Mouse (Mus musculus) midbrain, postnatal 0 days (tissue): Measurements from ENCODE around the gene Mgea5. TPM values are rescaled to one million over a fixed set of nuclear protein-coding genes. Genes with fewer than 3 reads are reported as not detected.

Source experiments
- ATAC-seq: fragments of 200-750 bp; cut with Nextera tagmentation; 2 replicates; pipeline ENCODE4 v1.8.0; 2017; ENCODE audit warnings: moderate number of reproducible peaks, mild to moderate bottlenecking, moderate TSS enrichment, moderate library complexity; ENCODE audit not compliant: low FRiP score
- DNase-seq: peaks from one replicate; pipeline ENCODE4 v3.0.0-alpha.2; 2015; ENCODE audit warnings: low spot score
- H3K27ac ChIP-seq: fragments of 300-500 bp; sonication (generic); 2 replicates; pipeline ENCODE4 v1.5.1; 2014; ENCODE audit warnings: low read depth, mild to moderate bottlenecking, low read length, mixed read lengths
- H3K27me3 ChIP-seq: fragments of 300-500 bp; sonication (generic); 2 replicates; pipeline ENCODE4 v1.6.1; 2014; ENCODE audit warnings: low read length, control low read depth, mixed read lengths; ENCODE audit not compliant: insufficient read depth
- H3K36me3 ChIP-seq: fragments of 300-500 bp; sonication (generic); 2 replicates; pipeline ENCODE4 v1.6.1; 2014; ENCODE audit warnings: low read length, control low read depth, mixed read lengths; ENCODE audit not compliant: insufficient read depth
- H3K4me1 ChIP-seq: fragments of 300-500 bp; sonication (generic); 2 replicates; pipeline ENCODE4 v1.6.1; 2014; ENCODE audit warnings: mild to moderate bottlenecking, control low read depth, antibody characterized with exemption, low read length, mixed read lengths; ENCODE audit not compliant: insufficient read depth
- H3K4me2 ChIP-seq: fragments of 300-500 bp; sonication (generic); 2 replicates; pipeline ENCODE4 v1.6.1; 2014; ENCODE audit warnings: low read depth, mild to moderate bottlenecking, low read length, mixed read lengths; ENCODE audit not compliant: poor library complexity, severe bottlenecking
- H3K4me3 ChIP-seq: fragments of 300-500 bp; sonication (generic); 2 replicates; pipeline ENCODE4 v1.5.1; 2014; ENCODE audit warnings: low read depth, mild to moderate bottlenecking, low read length, moderate library complexity
- H3K9ac ChIP-seq: fragments of 300-500 bp; sonication (generic); replicated peaks from 2 replicates; pipeline ENCODE4 v1.6.1; 2014; ENCODE audit warnings: mild to moderate bottlenecking, low read length, moderate library complexity, mixed read lengths; ENCODE audit not compliant: poor library complexity, severe bottlenecking
- H3K9me3 ChIP-seq: fragments of 300-500 bp; sonication (generic); 2 replicates; pipeline ENCODE4 v1.6.1; 2016; ENCODE audit warnings: low read length, control low read depth
- CTCF ChIP-seq: IDR thresholded peaks from 2 replicates; pipeline ENCODE4 v1.5.1; 2016; ENCODE audit warnings: antibody characterized with exemption, mild to moderate bottlenecking
- WGBS: fragments of 180-500 bp; shearing (Covaris S2); extraction: QIAGEN DNeasy Blood & Tissue Kit; methylation state at CpG from one replicate; pipeline ENCODE4 v1.1.7; 2014; 5-methylcytosine and 5-hydroxymethylcytosine counted together
- polyA plus RNA-seq: library from polyadenylated mRNA; unstranded; fragments of >200 nt; fragmentation: Nextera tagmentation; extraction: Ambion mirVana; gene quantifications from 2 replicates; pipeline ENCODE4 v1.2.1, GENCODE M21; 2015
- total RNA-seq: library from RNA; depleted of rRNA; stranded (reverse); fragments of >200 nt; gene quantifications from 2 replicates; pipeline ENCODE4 v1.2.3, GENCODE M21; 2014

Mgea5 gene
- total and polyA plus RNA-seq, 2 experiments from 2014 or later = 78.2 to 145 TPM

- Histone ChIP-seq H3K27me3 (peaks cover 90% of the 10 kb centered on the region), H3K4me3 (no peak overlapping the region), H3K36me3 (no peaks in the 10 kb centered on the region), H3K9me3 (no peaks in the 10 kb centered on the region), H3K27ac (no peak overlapping the region), H3K4me2 (no peak overlapping the region), H3K9ac (no peak overlapping the region), H3K4me1 (peaks cover 6% of the 10 kb centered on the region; the same call in 1 of the 2 replicates)
- WGBS = under 1% methylated on average over 7 of the region's 7 CpGs
- no peak for ATAC-seq
- no peak for TF ChIP-seq CTCF
- no peak for DNase-seq
Observed at GRCm38 (mm10) chr19:45740817-45741216, 42.8 kb downstream of the Mgea5 start.

DNA sequence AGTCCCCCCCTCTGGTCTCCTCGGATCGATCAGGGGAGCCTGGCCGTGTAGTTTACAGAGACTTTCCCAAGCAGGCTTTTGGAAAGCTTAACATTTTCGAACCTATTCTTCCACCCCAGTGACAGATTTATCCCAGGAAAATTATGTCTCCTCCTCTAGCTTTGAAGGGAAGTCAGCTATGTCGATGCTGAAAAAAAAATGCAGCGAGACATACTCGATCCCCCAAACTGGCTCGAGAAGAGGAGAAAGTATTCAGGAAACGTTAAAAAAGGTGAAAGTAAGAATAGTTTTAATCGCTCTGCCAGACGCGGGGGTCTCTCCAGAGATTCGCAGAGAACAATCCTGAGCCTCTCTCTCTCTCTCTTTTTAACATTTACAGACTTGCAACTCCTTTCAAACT lies 43.4 kb downstream of the Mgea5 start:
- no peaks in the 10 kb centered on the region for H3K9me3 ChIP-seq
- ATAC-seq (no peak), DNase-seq (no peak)
- no peak overlapping the region for H3K9ac ChIP-seq
- H3K4me2 ChIP-seq = no peak overlapping the region
- WGBS = 3% methylated on average over 13 of the region's 13 CpGs
- H3K27ac ChIP-seq = no peak overlapping the region
- H3K36me3 ChIP-seq = no peaks in the 10 kb centered on the region
- H3K4me1 ChIP-seq = peaks cover 6% of the 10 kb centered on the region; the same call in 1 of the 2 replicates
- TF ChIP-seq CTCF = no peak
- peaks cover 91% of the 10 kb centered on the region for H3K27me3 ChIP-seq
- H3K4me3 ChIP-seq = no peak overlapping the region

GRCm38 (mm10) chr19:45738521-45738920 lies 45.1 kb downstream of the Mgea5 start:
- no peaks in the 10 kb centered on the region for H3K36me3 ChIP-seq
- H3K4me3 ChIP-seq = no peak overlapping the region
- 43% methylated on average over 5 of the region's 5 CpGs for WGBS
- H3K27me3 ChIP-seq = peaks cover 91% of the 10 kb centered on the region
- DNase-seq = no peak
- TF ChIP-seq CTCF = no peak
- peaks cover 6% of the 10 kb centered on the region; the same call in 1 of the 2 replicates for H3K4me1 ChIP-seq
- no peaks in the 10 kb centered on the region for H3K9me3 ChIP-seq
- H3K4me2 ChIP-seq = no peak overlapping the region
- no peak overlapping the region for H3K9ac ChIP-seq
- no peak overlapping the region for H3K27ac ChIP-seq
- ATAC-seq = no peak

DNA sequence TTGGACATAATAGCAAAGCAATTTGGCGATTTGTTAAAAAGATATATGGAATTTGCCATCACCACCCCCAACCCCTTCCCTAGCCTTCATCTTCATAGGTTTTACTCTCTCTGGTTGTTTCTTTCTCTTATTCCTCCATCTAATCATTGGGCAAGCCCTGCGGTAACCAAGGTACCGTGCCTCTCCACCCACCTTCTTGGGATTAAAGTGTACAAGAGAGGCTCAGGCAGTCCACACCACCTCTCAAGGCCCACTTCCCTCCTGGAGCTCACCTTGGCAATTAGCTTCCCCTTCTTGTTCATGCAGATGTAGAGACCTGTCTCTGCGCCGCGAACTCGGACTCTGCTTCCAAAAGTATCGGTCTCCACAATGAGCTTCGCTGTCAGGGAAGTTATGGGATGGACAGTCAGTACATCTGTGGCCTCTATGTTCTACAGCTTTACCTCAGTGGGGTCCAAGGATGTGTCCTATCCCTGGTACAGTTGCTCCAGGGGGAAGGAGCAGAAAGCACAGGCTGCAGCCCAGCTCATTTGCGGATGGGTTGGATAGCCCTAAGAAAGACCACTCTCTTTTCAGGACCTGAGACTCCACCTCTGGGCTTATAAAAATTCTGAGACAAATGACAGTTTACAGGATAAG lies 45.7 kb downstream of the Mgea5 start:
- Histone ChIP-seq H3K9ac (no peak overlapping the region), H3K4me3 (no peak overlapping the region), H3K27me3 (peaks cover 89% of the 10 kb centered on the region), H3K9me3 (no peaks in the 10 kb centered on the region), H3K4me1 (peaks cover 6% of the 10 kb centered on the region; the same call in 1 of the 2 replicates), H3K36me3 (no peaks in the 10 kb centered on the region), H3K4me2 (no peak overlapping the region), H3K27ac (no peak overlapping the region)
- no peak for ATAC-seq
- WGBS = 42% methylated on average over 10 of the region's 10 CpGs
- TF ChIP-seq CTCF = no peak
- no peak for DNase-seq

GRCm38 (mm10) chr19:45737208-45737845 lies 46.3 kb downstream of the Mgea5 start:
- ATAC-seq = 0 out of 2 replicates have a peak, but pooled peaks have one; percentile 42
- peak; percentile 29 for DNase-seq
- Histone ChIP-seq H3K27ac (no peak overlapping the region), H3K9ac (peak overlapping the region; percentile 36; the same call in 1 of the 2 replicates), H3K4me1 (peaks cover 6% of the 10 kb centered on the region; the same call in 1 of the 2 replicates), H3K9me3 (no peaks in the 10 kb centered on the region), H3K27me3 (peaks cover 91% of the 10 kb centered on the region), H3K4me3 (peak overlapping the region; percentile 25), H3K4me2 (peak overlapping the region; percentile 52), H3K36me3 (no peaks in the 10 kb centered on the region)
- no peak for TF ChIP-seq CTCF
- 11% methylated on average over 22 of the region's 23 CpGs for WGBS

DNA sequence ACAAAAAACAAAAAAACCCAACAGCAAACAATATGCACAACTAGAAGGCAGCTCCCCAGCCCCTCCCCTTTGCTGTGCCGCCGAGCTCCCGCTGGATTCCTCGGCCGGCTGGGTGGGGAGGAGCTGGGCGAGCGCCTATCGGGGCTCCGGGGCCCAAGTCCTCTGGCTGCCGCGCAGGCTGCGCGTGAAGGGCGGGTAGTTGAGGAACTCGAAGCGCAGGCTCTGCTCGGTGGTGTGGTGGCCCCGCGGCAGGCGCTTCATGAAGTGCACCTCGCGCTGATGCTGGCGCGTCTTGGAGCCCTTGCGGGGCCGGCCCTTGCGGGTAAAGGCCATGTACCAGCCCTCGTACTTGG lies 46.8 kb downstream of the Mgea5 start:
- peak overlapping the region; percentile 36; the same call in 1 of the 2 replicates for H3K9ac ChIP-seq
- H3K36me3 ChIP-seq = no peaks in the 10 kb centered on the region
- 0 out of 2 replicates have a peak, but pooled peaks have one; percentile 28 for ATAC-seq
- peak overlapping the region; percentile 52 for H3K4me2 ChIP-seq
- no peak for TF ChIP-seq CTCF
- peaks cover 6% of the 10 kb centered on the region; the same call in 1 of the 2 replicates for H3K4me1 ChIP-seq
- no peak overlapping the region for H3K27ac ChIP-seq
- peak overlapping the region; percentile 25 for H3K4me3 ChIP-seq
- peaks cover 89% of the 10 kb centered on the region for H3K27me3 ChIP-seq
- 2% methylated on average over 28 of the region's 28 CpGs for WGBS
- peak; percentile 22 for DNase-seq
- H3K9me3 ChIP-seq = no peaks in the 10 kb centered on the region
